Mouse (Mus musculus): ENCODE data around the gene Pvalb. TPM values are rescaled to one million over a fixed set of nuclear protein-coding genes. Genes with fewer than 3 reads are reported as not detected.

Gene Pvalb
- polyA plus RNA-seq, 1 experiment from 2014 or later, result 0.40 TPM

DNA sequence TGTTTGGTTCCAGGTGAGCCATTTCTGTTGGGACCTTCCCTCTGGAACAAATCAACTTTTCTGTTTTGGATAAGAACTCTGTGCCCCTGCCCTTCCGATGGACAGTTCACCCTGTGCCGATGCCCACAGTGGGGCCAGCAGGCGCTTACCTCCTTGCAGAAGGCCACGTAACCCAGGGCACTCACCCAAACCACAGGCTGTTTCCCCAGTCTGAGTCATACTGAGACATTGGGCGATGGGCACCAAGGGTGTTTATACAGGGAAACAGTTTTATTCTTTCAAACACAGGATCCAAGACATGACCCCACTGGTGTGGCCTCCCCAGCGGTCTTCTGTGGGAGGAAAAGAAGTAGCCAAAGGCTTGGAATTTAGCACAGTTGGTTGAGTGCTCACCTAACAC is 50.8 kb downstream of the Pvalb start:
- no peaks in the 10 kb centered on the region for H3K36me3 ChIP-seq
- 76% methylated on average over 6 of the region's 6 CpGs for WGBS
- no peak overlapping the region for H3K4me2 ChIP-seq
- peaks cover 8% of the 10 kb centered on the region for H3K27me3 ChIP-seq (replicated peaks)
- no peak for ATAC-seq (ENCODE audit: extremely low read depth, insufficient number of reproducible peaks, low FRiP score, low TSS enrichment)
- no peaks in the 10 kb centered on the region for H3K9me3 ChIP-seq
- H3K27ac ChIP-seq (replicated peaks), result no peak overlapping the region
- H3K4me1 ChIP-seq, result no peaks in the 10 kb centered on the region
- H3K9ac ChIP-seq, result no peak overlapping the region
- H3K4me3 ChIP-seq, result no peak overlapping the region

DNA sequence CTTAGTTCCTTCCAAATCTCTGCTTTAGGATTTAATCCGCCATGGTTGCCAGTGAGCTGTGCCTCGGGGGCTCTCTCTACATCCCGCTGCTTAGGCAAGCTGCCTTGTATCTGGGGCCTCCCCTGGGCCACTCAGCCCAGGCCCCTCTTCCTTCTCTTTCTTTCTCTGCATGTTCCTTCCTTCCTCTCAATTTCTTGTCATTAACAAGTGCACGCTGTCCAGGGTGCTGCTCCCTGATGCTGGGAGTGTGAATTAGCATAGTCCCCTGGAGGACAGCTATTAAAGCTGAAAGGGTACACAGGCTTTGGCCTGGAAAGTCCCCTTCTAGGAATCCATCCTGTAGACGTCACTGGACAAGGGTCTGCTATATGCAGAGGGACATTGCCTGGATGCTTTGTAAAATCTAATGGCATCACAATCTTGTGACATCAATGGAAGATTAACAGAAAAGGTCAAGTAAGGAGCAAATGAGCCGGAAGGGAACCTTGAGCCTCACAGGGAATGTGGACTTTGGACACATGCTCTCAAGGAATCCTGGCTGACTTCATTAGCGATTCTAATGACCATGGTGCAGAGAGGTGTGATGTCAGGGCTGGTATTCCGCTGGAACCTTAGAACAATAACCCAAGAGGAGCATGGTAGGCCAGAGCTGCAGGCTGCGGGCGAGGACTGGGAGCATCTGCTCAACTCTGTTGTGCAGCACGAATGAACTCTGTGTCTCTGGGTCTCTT is 53.0 kb downstream of the Pvalb start:
- Histone ChIP-seq H3K9ac (no peak overlapping the region), H3K4me3 (no peak overlapping the region), H3K27ac (replicated peaks) (no peak overlapping the region), H3K4me1 (no peaks in the 10 kb centered on the region), H3K4me2 (no peak overlapping the region), H3K9me3 (no peaks in the 10 kb centered on the region), H3K36me3 (no peaks in the 10 kb centered on the region), H3K27me3 (replicated peaks) (peaks cover 17% of the 10 kb centered on the region)
- no peak for ATAC-seq (ENCODE audit: extremely low read depth, insufficient number of reproducible peaks, low FRiP score, low TSS enrichment)
- 52% methylated on average over 11 of the region's 11 CpGs for WGBS

DNA sequence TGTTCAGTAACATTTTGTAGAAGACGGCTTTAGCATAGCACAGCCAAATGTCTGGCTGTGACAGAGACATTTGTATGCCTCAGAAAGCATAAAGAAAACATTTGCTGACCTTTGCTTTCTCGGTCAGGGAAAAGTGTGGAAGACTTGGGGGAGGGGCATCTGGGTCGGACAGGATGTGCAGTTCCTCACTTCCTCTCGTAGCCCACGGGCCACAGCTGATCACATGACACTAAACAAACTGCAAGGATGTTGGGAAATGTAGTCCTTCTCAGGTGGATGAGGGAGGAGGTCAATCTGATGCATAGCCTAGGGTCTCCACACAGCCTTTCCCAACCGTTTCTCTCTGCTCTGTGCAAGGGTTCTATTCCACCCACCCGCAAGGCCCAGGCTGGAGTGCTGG is 57.6 kb downstream of the Pvalb start:
- H3K36me3 ChIP-seq, result no peaks in the 10 kb centered on the region
- no peak for ATAC-seq (ENCODE audit: extremely low read depth, insufficient number of reproducible peaks, low FRiP score, low TSS enrichment)
- H3K4me2 ChIP-seq, result no peak overlapping the region
- H3K27me3 ChIP-seq (replicated peaks), result peaks cover 16% of the 10 kb centered on the region; the same call in 1 of the 2 replicates
- H3K4me1 ChIP-seq, result no peaks in the 10 kb centered on the region
- H3K4me3 ChIP-seq, result no peak overlapping the region
- no peak overlapping the region for H3K9ac ChIP-seq
- no peaks in the 10 kb centered on the region for H3K9me3 ChIP-seq
- WGBS, result 63% methylated on average over 7 of the region's 7 CpGs
- H3K27ac ChIP-seq (replicated peaks), result no peak overlapping the region

Other genes with a start within 250 kb of the Pvalb start
- 1.0 and 1.1 TPM in 2 replicates for gene Foxred2, start 249.7 kb downstream of the Pvalb start, polyA plus RNA-seq (2015; fragmentation: Nextera tagmentation; extraction: Ambion mirVana)
- 134 and 143 TPM in 2 replicates for gene Eif3d, start 235.6 kb downstream of the Pvalb start, polyA plus RNA-seq (2015; fragmentation: Nextera tagmentation; extraction: Ambion mirVana)
- gene Cacng2, start 86.4 kb downstream of the Pvalb start, polyA plus RNA-seq (2015; fragmentation: Nextera tagmentation; extraction: Ambion mirVana), result not detected in 2 replicates
- 41.0 and 44.7 TPM in 2 replicates for gene Ift27, start 32.3 kb downstream of the Pvalb start, polyA plus RNA-seq (2015; fragmentation: Nextera tagmentation; extraction: Ambion mirVana)
- 5.3 and 7.5 TPM in 2 replicates for gene Ncf4, start 38.4 kb upstream of the Pvalb start, polyA plus RNA-seq (2015; fragmentation: Nextera tagmentation; extraction: Ambion mirVana)
- 0.28 and 0.39 TPM in 2 replicates for gene Csf2rb2, start 99.3 kb upstream of the Pvalb start, polyA plus RNA-seq (2015; fragmentation: Nextera tagmentation; extraction: Ambion mirVana)
- gene Csf2rb, start 119.4 kb upstream of the Pvalb start, polyA plus RNA-seq (2015; fragmentation: Nextera tagmentation; extraction: Ambion mirVana), result 0.94 and 1.3 TPM in 2 replicates
- gene Tex33, start 189.5 kb upstream of the Pvalb start, polyA plus RNA-seq (2015; fragmentation: Nextera tagmentation; extraction: Ambion mirVana), result not detected in 2 replicates
- 12.2 and 14.2 TPM in 2 replicates for gene Tst, start 199.5 kb upstream of the Pvalb start, polyA plus RNA-seq (2015; fragmentation: Nextera tagmentation; extraction: Ambion mirVana)
- gene Mpst, start 200.0 kb upstream of the Pvalb start, polyA plus RNA-seq (2015; fragmentation: Nextera tagmentation; extraction: Ambion mirVana), result 0.99 and 1.9 TPM in 2 replicates
- 22.5 and 23.0 TPM in 2 replicates for gene Kctd17, start 222.2 kb upstream of the Pvalb start, polyA plus RNA-seq (2015; fragmentation: Nextera tagmentation; extraction: Ambion mirVana)

Measured in heart, embryonic 13.5 days (tissue).